Mouse (Mus musculus): ENCODE data around the gene Cysrt1.

DNA sequence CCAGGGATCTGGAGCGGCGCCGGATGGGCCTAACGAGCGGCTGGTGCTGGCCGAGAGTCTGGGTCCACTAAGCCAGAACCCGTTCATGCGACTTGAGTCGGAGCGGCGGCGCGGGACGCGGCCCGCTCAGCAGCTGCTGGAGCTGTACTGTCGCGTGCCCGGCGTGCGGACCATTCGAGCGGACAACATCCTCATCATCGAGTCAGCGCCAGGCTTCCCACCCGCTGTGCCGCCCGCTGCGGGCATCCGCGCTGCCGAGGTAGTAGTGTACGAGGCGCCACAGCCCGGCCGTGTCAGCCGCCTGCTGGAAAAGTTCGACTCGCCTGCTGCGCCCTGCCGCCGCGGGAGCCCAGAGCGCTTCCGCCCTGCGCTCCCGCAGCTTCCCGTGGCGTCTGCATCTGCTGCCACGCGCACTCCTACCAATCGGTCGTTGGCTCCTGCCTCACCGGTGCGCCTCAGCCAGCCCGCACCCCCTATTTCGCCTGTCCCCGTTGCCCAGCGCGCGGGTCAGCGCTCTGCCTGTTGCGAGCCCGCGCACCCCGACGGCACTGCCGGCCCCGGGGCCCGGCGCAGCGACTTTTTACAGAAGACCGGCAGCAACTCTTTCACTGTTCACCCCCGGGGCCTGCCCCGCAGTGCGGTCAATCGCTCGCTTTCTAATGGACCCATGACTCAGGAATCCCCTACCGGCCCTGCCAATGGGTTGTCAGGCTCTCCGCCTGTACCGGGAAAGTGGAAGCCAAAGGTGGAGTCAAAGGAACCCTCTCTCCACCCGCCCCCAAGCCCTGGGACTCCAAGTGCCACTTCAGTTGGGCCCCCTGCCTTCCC is 20.8 kb upstream of the Cysrt1 start:
- no peak for TF ChIP-seq TAL1 (IDR thresholded peaks at IDR 0.05; ENCODE audit: low read length)
- no peak for TF ChIP-seq GATA1 (IDR thresholded peaks at IDR 0.05; ENCODE audit: low read length)

All from erythroblast, embryonic 14.5 days (primary cell).